Mouse (Mus musculus) urinary bladder, postnatal 25 days (tissue): ENCODE data around the gene Slc16a6.

Experiments
- DNase-seq: peaks from one replicate; pipeline ENCODE4 v3.0.0; 2022; ENCODE audit warnings: low spot score

Gene Slc16a6

GRCm38 (mm10) chr11:109445438-109446035 is 27.9 kb downstream of the Slc16a6 start:
- DNase-seq = no peak

GRCm38 (mm10) chr11:109444600-109444999 is 28.8 kb downstream of the Slc16a6 start:
- no peak for DNase-seq

GRCm38 (mm10) chr11:109443468-109444263 is 29.7 kb downstream of the Slc16a6 start:
- DNase-seq = no peak

- DNase-seq = no peak
Observed at GRCm38 (mm10) chr11:109442166-109442730, 31.1 kb downstream of the Slc16a6 start.

GRCm38 (mm10) chr11:109441119-109441518 is 32.3 kb downstream of the Slc16a6 start:
- DNase-seq = no peak

GRCm38 (mm10) chr11:109440641-109441040 is 32.8 kb downstream of the Slc16a6 start:
- DNase-seq = no peak

GRCm38 (mm10) chr11:109439829-109440340 is 33.5 kb downstream of the Slc16a6 start:
- DNase-seq = peak; percentile 66

GRCm38 (mm10) chr11:109439209-109439608 is 34.2 kb downstream of the Slc16a6 start:
- DNase-seq = no peak

- DNase-seq = no peak
Observed at GRCm38 (mm10) chr11:109436889-109437288, 36.5 kb downstream of the Slc16a6 start.

- DNase-seq = no peak
Observed at GRCm38 (mm10) chr11:109434233-109434798, 39.1 kb downstream of the Slc16a6 start.

GRCm38 (mm10) chr11:109427353-109427752 is 46.0 kb downstream of the Slc16a6 start:
- no peak for DNase-seq

- no peak for DNase-seq
Observed at GRCm38 (mm10) chr11:109426272-109426586, 47.2 kb downstream of the Slc16a6 start.

- DNase-seq = peak; percentile 98
Observed at GRCm38 (mm10) chr11:109425392-109426271, 47.8 kb downstream of the Slc16a6 start, which contains the start of gene Amz2. Amz2 (plus strand) TSS chr11:109425946.

- no peak for DNase-seq
Observed at GRCm38 (mm10) chr11:109423294-109423693, 50.1 kb downstream of the Slc16a6 start.

- no peak for DNase-seq
Observed at GRCm38 (mm10) chr11:109422263-109422662, 51.1 kb downstream of the Slc16a6 start.

- no peak for DNase-seq
Observed at GRCm38 (mm10) chr11:109421205-109421604, 52.2 kb downstream of the Slc16a6 start.

- DNase-seq = no peak
Observed at GRCm38 (mm10) chr11:109420567-109420962, 52.8 kb downstream of the Slc16a6 start.

GRCm38 (mm10) chr11:109419961-109420566 is 53.3 kb downstream of the Slc16a6 start:
- DNase-seq = no peak

- no peak for DNase-seq
Observed at GRCm38 (mm10) chr11:109419461-109419860, 53.9 kb downstream of the Slc16a6 start.

- no peak for DNase-seq
Observed at GRCm38 (mm10) chr11:109417472-109418040, 55.8 kb downstream of the Slc16a6 start.
